Mouse (Mus musculus): ENCODE measurements around the gene Nrgn.

The Nrgn gene

DNA sequence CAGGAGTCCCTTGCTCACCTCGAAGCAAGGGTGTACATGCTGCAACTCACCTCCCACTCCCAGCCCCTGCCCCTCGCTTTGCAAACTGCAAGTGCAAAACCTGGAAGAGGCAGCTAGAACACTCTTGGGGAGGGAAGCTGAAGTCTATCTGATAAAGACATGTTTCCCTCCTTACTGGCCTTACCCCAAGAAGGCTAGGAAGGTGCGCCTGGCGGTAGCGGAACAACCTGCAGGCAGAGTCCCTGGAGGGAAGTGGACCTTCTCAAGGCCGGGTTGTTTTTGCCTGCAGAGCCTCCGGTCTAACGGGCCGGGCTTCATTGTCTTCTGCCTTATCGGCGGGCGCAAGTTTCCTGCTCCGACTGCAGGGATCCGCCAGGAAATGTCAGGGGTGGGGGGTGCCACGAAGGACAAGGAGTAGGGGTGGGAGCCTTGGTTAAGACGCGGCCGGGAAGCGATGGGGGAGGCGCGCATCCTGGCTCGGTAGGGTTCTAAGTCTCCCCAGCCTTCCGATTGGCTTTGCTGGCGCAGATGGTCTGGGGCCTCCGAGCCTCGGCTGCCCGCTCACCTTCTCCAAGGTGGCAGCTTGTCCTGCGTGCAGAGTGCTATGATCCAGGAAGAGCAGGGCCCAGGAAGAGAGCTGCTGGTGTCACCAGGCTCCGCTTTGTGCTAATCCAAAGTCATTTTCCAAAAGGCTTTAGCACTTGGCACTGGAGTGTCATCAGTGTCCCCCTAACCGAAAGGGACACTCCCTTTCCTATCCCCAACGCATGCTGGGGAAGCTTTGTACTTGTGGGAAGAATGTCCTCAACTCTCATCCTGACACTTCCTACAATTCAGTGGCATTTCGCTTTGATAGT, 22.4 kb downstream of the Nrgn start:
- no peak for DNase-seq (ENCODE audit: low read depth, low spot score)

DNA sequence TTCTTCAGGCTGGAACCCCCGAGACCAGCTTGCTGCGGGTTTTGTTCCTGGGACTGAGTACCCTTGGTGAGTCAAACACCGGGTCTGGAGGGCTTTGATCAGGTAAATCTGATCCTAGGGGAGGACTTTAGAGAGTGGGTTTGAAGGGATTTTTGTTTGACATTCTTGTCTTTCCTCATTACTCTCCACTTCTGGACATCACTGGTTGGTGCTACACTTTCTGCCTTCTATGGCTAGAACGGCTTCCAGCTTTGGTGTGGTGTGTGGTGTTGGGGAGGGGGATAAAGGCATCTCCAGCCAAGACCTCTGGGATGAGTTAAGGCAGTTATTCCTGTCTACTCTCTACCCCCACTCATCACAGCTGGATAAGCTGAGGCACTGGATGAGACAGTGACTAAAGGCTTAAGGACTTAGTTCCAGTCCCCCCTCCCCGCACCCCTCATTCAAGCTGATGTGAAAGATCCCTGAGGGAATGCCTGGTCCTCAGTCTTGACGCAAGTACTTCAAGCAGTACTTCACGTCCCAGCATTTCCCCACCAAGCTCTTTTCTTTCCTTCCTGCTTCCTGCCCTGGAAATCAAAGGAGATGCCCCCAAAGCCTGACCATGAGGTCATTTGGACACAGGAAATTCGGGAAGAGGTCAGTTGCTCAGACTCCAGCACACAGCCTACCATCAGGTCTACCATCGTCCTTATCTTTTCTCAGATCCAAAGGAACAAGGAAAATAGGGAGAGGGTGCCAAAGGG, 24.3 kb downstream of the Nrgn start:
- no peak for DNase-seq (ENCODE audit: low read depth, low spot score)

DNA sequence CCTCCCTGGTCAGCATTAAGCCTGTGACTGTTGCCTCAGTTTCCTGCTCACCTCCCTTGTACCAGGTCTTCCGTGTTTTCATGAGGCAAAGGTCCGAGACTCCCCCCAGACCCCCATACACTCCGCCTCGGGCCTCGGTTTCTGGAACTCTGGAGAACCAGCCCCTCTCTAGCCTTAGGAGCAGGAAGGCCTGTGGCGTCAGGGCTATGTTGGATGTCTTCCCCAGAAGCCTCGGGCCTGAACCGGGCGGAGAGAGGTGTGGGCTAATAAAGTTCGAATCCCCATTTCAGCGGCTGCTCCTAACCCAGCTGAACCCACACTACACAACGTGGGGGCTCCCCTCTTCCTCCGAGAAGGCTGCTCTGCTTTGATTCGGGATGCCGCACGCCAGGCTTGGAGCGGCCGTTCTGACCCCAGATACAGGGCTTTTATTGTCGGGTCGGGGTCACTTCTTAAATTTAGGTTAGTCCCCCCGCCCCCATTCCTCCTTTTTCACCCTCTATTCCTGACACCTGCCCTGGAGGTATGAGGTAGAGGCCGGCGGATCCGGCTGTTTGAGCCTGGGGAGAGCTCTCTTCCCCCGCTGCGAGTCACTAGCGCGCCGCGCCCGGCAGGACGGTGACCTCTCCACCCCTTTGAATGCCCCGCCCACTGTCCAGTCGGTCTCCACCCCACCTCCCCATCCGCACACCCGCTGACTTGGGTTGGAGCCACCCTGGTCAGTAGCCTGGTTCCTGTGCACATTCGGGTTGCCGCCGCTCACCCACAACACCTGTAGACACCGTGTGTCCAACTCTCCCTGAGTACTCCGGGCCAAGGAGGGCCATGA, 25.1 kb downstream of the Nrgn start, which contains the start of gene Esam:
TSS of gene Esam (plus strand) at position 683 of the 829 bp plus-strand sequence.
- no peak for DNase-seq (ENCODE audit: low read depth, low spot score)

DNA sequence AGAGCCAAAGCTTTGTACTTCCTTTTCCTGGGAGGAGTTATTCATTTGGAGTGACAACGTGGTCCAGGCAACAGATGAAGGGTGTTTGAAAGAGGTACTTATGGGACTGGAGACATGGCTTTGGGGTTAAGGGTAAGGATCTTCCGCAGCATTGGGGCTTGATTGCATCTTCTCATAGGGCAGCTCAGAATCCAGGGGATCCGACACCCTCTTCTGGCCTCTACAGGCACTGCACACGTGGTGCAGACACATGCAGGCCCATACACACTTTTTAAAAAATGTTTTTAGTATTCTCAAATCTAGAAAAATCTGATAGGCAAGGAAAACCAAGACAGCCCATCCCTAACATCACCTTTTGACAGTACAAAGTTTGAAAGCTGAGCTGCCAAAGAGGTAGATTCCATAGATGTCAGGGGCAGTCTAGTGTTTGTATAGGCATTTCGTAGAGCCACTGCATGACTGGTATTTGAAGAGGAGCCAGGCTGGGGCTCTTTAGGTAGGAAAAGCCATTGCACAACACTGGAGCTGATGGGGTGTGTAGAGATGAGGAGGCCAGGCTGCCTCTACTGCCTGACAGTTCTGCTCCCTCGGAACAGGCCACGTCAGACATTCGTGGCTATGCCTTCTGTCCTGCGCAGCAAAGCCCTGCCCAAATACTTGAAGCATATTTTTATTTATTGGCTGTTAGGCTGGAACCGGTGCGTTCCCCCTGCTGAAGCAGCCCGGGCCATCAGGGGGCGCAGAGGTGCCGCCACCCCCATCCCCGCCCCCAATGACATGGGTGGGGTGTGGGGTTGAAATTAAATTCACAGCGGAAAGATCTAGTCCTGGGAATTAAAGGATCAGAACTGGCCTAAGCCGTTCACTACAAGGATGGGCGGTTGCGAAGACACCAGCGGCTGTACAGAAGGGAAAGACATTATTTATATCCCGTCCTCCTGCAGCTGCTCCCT, 26.0 kb downstream of the Nrgn start:
- no peak for DNase-seq (ENCODE audit: low read depth, low spot score)

GRCm38 (mm10) chr9:37525461-37525860, 27.2 kb downstream of the Nrgn start:
- DNase-seq (ENCODE audit: low read depth, low spot score) = no peak

DNA sequence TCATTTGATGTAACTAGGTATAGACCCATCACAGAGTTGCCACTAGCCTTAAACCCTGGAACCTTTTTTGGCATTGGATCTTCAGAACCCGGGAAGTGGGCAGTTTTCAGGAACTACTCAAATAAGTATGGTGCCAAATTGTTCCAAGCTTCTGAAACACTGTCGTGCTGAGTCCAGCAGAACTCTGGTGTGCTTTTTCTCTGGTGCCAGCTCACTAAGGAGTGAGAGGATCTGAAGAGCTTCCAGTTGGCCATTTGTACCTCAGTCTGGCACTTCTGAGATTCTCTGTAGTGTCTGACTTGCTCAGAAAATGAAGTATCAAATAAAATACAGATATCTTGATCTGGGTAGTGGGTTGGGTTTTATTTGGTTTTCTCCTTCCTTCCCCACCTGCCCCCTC, 32.7 kb downstream of the Nrgn start:
- DNase-seq (ENCODE audit: low read depth, low spot score) = no peak

DNA sequence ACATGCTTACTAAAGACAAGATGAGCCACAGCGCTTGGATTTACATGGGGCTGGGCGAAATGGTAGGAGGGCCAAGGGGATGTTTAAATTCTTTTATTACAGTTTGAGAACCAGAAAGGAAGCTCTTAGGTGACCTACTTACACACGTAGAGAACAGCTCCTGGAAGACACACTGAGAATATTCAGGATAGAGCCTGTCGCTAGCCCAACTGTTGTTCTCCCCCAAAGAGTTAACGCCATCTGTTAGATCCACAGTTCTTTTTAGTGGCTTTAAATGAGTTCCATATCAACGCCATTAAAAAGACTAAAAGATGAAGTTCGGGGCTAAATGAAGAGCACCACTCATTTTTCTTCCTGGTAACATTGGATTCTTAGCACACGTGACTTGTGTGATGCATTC, 33.7 kb downstream of the Nrgn start:
- no peak for DNase-seq (ENCODE audit: low read depth, low spot score)

DNA sequence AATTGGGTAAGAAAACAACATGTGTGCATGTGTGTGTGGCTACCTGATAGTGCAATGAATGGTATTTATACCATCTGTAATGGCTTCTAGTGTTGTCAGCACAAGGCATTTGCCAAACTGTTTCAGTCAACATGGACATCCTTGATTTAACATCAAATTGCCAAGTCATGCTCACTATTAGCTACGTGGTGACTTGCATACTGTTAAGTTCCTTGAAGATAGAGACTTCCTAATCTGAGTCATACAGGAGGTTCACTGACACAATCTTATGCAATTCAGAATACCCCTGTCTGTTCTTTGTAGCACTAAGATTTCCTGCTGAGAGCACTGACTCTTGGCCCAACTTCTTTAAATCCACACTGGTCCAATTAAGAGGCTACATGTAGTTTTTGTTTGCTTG, 35.2 kb downstream of the Nrgn start:
- DNase-seq (ENCODE audit: low read depth, low spot score) = no peak

GRCm38 (mm10) chr9:37514456-37514855, 38.2 kb downstream of the Nrgn start:
- no peak for DNase-seq (ENCODE audit: low read depth, low spot score)

DNA sequence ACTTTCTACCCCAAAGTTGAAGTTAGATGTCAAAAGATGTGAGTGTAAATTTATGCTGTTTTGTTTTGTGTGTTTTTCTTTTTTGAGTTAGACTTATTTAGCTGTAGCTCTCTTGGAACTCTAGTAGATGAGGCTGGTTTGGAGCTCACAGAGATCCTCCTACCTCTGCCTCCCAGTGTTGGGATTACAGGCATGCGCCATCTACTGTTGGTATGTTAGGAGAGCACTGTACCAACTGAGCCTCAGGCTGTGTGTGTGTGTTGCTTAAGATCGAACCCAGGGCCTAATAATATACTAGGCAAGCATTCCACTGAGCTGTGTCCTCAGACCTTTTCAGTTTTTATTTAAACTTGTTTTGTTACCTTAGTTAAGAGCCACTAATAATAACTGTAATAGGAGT, 40.6 kb downstream of the Nrgn start:
- DNase-seq (ENCODE audit: low read depth, low spot score) = no peak

DNA sequence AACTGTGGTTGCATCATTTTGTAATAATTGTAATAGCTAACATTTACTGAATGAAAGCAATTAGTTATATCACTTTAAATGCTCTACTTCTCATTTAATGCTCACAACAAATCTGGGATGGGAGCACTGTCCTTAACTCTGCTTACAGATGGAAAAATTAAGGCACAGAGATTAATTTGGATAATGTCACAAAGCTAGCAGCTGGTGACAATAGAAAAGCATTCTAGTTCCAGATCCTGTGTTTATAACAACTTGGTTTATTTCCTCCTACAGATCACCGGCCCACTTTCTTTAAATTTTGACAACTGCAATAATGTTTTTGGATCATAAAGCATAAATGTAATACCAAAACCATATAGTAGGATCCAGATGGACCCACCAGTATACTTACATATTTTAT, 46.7 kb downstream of the Nrgn start:
- DNase-seq (ENCODE audit: low read depth, low spot score) = no peak

DNA sequence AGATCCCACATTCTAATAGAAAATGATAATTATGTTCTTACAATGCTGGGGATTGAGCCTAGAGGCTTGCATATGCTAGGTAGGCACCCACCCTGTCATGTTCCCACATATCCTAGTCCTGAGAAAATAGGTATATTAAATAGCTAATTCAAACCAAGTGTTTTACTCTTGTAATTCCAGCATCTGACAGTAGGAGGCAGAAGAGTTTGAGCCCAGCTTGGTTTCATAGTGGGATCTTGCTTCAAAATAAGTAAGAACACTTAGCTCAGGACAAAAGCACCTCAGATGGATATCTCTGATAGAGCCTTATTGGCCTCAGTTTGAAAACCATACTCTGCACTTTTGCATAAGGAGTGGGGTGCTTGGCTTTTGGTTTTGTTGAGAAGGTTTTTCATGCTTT, 48.4 kb downstream of the Nrgn start:
- DNase-seq (ENCODE audit: low read depth, low spot score) = no peak

- no peak for DNase-seq (ENCODE audit: low read depth, low spot score)
These were observed 51.5 kb downstream of the Nrgn start for GRCm38 (mm10) chr9:37501170-37501569.

GRCm38 (mm10) chr9:37500201-37500600, 52.5 kb downstream of the Nrgn start:
- no peak for DNase-seq (ENCODE audit: low read depth, low spot score)

DNA sequence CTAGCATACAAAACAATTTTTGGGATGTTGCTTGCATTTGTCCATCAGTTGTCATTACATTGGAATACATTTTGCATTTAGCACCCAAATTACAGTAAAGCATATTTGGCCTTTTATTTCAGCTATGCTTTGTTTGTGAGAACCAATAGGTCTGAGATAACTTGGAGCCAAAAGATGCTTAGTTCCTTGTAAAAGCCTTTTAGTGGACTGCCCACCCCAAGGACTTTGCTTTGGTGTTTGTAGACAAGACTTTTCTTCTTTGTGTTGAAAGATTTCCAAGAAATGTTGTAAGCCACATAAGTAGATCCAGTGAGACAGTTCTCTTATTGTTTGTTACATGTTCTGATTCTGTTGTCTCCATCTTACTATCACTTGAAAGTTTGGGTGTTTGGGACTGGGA, 56.4 kb downstream of the Nrgn start:
- no peak for DNase-seq (ENCODE audit: low read depth, low spot score)

- DNase-seq (ENCODE audit: low read depth, low spot score) = no peak
These were observed 56.9 kb downstream of the Nrgn start for GRCm38 (mm10) chr9:37495761-37496160.
